Mouse (Mus musculus) MEL (cell line): ENCODE results near the gene Arhgef15. TPM values are rescaled to one million over a fixed set of nuclear protein-coding genes. Genes with fewer than 3 reads are reported as not detected.

ENCODE experiments used
- DNase-seq: peaks from one replicate; pipeline ENCODE4 v3.0.0; 2011; ENCODE audit warnings: low read depth, low spot score
- H3K27ac ChIP-seq: 2 replicates; pipeline ENCODE4 v1.5.1; 2012; ENCODE audit warnings: low read depth, mild to moderate bottlenecking, control low read depth, low read length, moderate library complexity; ENCODE audit not compliant: control insufficient read depth
- H3K27me3 ChIP-seq, 2 experiments: fragments of 150-350 bp in 1 of 2; sonication (generic) in 1 of 2; 2 replicates each; pipeline ENCODE4 v1.6.1; 2012; ENCODE audit warnings: low read length in 2 of 2, mild to moderate bottlenecking in 2 of 2, improper control_type of control experiment in 1 of 2, moderate library complexity in 1 of 2; ENCODE audit not compliant: insufficient read depth in 2 of 2, control insufficient read depth in 1 of 2
- H3K36me3 ChIP-seq, 2 experiments: 2 replicates each; pipeline ENCODE4 v1.6.1; 2012 to 2014; ENCODE audit warnings: low read length in 2 of 2, improper control_type of control experiment in 1 of 2, inconsistent platforms in 1 of 2, mild to moderate bottlenecking in 1 of 2; ENCODE audit not compliant: insufficient read depth in 2 of 2, control insufficient read depth in 1 of 2
- H3K4me1 ChIP-seq, 2 experiments: fragments of 150-350 bp in 1 of 2; sonication (generic) in 1 of 2; 2 replicates each; pipeline ENCODE4 v1.6.1; 2012; ENCODE audit warnings: low read length in 2 of 2, improper control_type of control experiment in 1 of 2, mild to moderate bottlenecking in 1 of 2; ENCODE audit not compliant: insufficient read depth in 2 of 2, control insufficient read depth in 1 of 2
- H3K4me3 ChIP-seq, 2 experiments: fragments of 150-350 bp in 1 of 2; sonication (generic) in 1 of 2; 2 replicates each; pipeline ENCODE4 v1.5.1; 2012; ENCODE audit warnings: low read depth in 2 of 2, low read length in 2 of 2, mild to moderate bottlenecking in 2 of 2, moderate library complexity in 2 of 2, control low read depth in 1 of 2, improper control_type of control experiment in 1 of 2; ENCODE audit not compliant: control insufficient read depth in 1 of 2, insufficient read depth in 1 of 2
- H3K79me2 ChIP-seq: 2 replicates; pipeline ENCODE4 v1.6.1; 2012; ENCODE audit warnings: mild to moderate bottlenecking, low read length, moderate library complexity; ENCODE audit not compliant: control insufficient read depth, poor library complexity, insufficient read depth
- H3K9ac ChIP-seq: 2 replicates; pipeline ENCODE4 v1.6.1; 2012; ENCODE audit warnings: low read depth, mild to moderate bottlenecking, control low read depth, low read length, moderate library complexity; ENCODE audit not compliant: control insufficient read depth, poor library complexity, severe bottlenecking
- H3K9me3 ChIP-seq: fragments of 150-350 bp; sonication (generic); replicated peaks from 2 replicates; pipeline ENCODE4 v1.6.1; 2012; ENCODE audit warnings: mild to moderate bottlenecking, low read length, improper control_type of control experiment, moderate library complexity; ENCODE audit not compliant: insufficient read depth
- ETS1 ChIP-seq: IDR thresholded peaks from 2 replicates; pipeline ENCODE4 v1.6.1; 2012; ENCODE audit warnings: low read depth, mild to moderate bottlenecking, inconsistent platforms, low read length, improper control_type of control experiment, moderate library complexity
- GATA1 ChIP-seq: IDR thresholded peaks from 2 replicates; pipeline ENCODE4 v1.6.1; 2011; ENCODE audit warnings: low read depth, low read length, improper control_type of control experiment
- JUND ChIP-seq: IDR thresholded peaks from 2 replicates; pipeline ENCODE4 v1.6.1; 2011; ENCODE audit warnings: low read depth, mild to moderate bottlenecking, improper control_type of control experiment, low read length
- KAT2A ChIP-seq: conservative IDR thresholded peaks from 2 replicates; pipeline ENCODE4 v1.6.1; 2012; ENCODE audit warnings: low read depth, low read length, improper control_type of control experiment, inconsistent platforms
- MAX ChIP-seq: IDR thresholded peaks from 2 replicates; pipeline ENCODE4 v1.6.1; 2011; ENCODE audit warnings: low read length, improper control_type of control experiment
- MAZ ChIP-seq: IDR thresholded peaks from 2 replicates; pipeline ENCODE4 v1.6.1; 2012; ENCODE audit warnings: low read depth, mild to moderate bottlenecking, inconsistent platforms, low read length, improper control_type of control experiment
- MEF2A ChIP-seq: IDR thresholded peaks from 2 replicates; pipeline ENCODE4 v1.6.1; 2014; ENCODE audit warnings: low read depth, mild to moderate bottlenecking, inconsistent platforms, low read length, improper control_type of control experiment; ENCODE audit not compliant: poor library complexity, insufficient replicate concordance, severe bottlenecking; ENCODE audit errors: extremely low read depth
- MYB ChIP-seq: IDR thresholded peaks from 2 replicates; pipeline ENCODE4 v1.6.1; 2011; ENCODE audit warnings: mild to moderate bottlenecking, low read depth, low read length, improper control_type of control experiment
- NELFE ChIP-seq: IDR thresholded peaks from 2 replicates; pipeline ENCODE4 v1.6.1; 2011; ENCODE audit warnings: low read depth, low read length, improper control_type of control experiment
- NRF1 ChIP-seq: IDR thresholded peaks from 2 replicates; pipeline ENCODE4 v1.6.1; 2014; ENCODE audit warnings: low read depth, mild to moderate bottlenecking, inconsistent platforms, low read length, improper control_type of control experiment, moderate library complexity; ENCODE audit not compliant: poor library complexity, insufficient read depth, severe bottlenecking
- POLR2AphosphoS2 ChIP-seq: IDR thresholded peaks from 2 replicates; pipeline ENCODE4 v1.6.1; 2011; ENCODE audit warnings: low read length, improper control_type of control experiment
- SMC3 ChIP-seq: IDR thresholded peaks from 2 replicates; pipeline ENCODE4 v1.6.1; 2011; ENCODE audit warnings: low read depth, low read length, improper control_type of control experiment
- TAL1 ChIP-seq: IDR thresholded peaks from 2 replicates; pipeline ENCODE4 v1.6.1; 2012; ENCODE audit warnings: mild to moderate bottlenecking, inconsistent platforms, low read length, moderate library complexity, mixed read lengths
- UBTF ChIP-seq: IDR thresholded peaks from 2 replicates; pipeline ENCODE4 v1.6.1; 2012; ENCODE audit warnings: low read depth, mild to moderate bottlenecking, inconsistent platforms, low read length, improper control_type of control experiment, moderate library complexity, borderline replicate concordance; ENCODE audit not compliant: insufficient read depth
- USF2 ChIP-seq, 2 experiments: IDR thresholded peaks; 2 replicates each; pipeline ENCODE4 v1.6.1; 2011 to 2012; ENCODE audit warnings: improper control_type of control experiment in 2 of 2, low read length in 2 of 2, borderline replicate concordance in 1 of 2, inconsistent platforms in 1 of 2, low read depth in 1 of 2, mild to moderate bottlenecking in 1 of 2; ENCODE audit not compliant: insufficient read depth in 1 of 2
- ZC3H11A ChIP-seq: IDR thresholded peaks from 2 replicates; pipeline ENCODE4 v1.6.1; 2012; ENCODE audit warnings: low read depth, mild to moderate bottlenecking, inconsistent platforms, low read length, improper control_type of control experiment
- ZKSCAN1 ChIP-seq: IDR thresholded peaks from 2 replicates; pipeline ENCODE4 v1.6.1; 2012; ENCODE audit warnings: low read depth, mild to moderate bottlenecking, inconsistent platforms, low read length, improper control_type of control experiment, moderate library complexity
- ZMIZ1 ChIP-seq: IDR thresholded peaks from 2 replicates; pipeline ENCODE4 v1.6.1; 2012; ENCODE audit warnings: low read depth, mild to moderate bottlenecking, inconsistent platforms, low read length, improper control_type of control experiment, moderate library complexity
- ZNF384 ChIP-seq: IDR thresholded peaks from 2 replicates; pipeline ENCODE4 v1.6.1; 2012; ENCODE audit warnings: low read depth, mild to moderate bottlenecking, inconsistent platforms, low read length, improper control_type of control experiment
- polyA plus RNA-seq, 2 experiments: library from polyadenylated mRNA; stranded (reverse) in 1 of 2; unstranded in 1 of 2; fragments of >175 nt in 1 of 2; fragments of >200 nt in 1 of 2; gene quantifications; 2 replicates each; pipeline versions ENCODE4 v1.2.1 to v1.2.4; 2012; ENCODE audit warnings: low replicate concordance in 2 of 2, low read depth in 1 of 2; ENCODE audit not compliant: insufficient read length in 2 of 2, insufficient read depth in 1 of 2, missing spikeins in 1 of 2
- total RNA-seq: library from RNA; depleted of rRNA; stranded (reverse); fragments of 300-350 nt; gene quantifications from 2 replicates; pipeline ENCODE4 v1.2.3, GENCODE M21; 2012

Arhgef15 gene
- total and polyA plus RNA-seq, 3 experiments: 0.23 to 0.74 TPM; not detected in 1

DNA sequence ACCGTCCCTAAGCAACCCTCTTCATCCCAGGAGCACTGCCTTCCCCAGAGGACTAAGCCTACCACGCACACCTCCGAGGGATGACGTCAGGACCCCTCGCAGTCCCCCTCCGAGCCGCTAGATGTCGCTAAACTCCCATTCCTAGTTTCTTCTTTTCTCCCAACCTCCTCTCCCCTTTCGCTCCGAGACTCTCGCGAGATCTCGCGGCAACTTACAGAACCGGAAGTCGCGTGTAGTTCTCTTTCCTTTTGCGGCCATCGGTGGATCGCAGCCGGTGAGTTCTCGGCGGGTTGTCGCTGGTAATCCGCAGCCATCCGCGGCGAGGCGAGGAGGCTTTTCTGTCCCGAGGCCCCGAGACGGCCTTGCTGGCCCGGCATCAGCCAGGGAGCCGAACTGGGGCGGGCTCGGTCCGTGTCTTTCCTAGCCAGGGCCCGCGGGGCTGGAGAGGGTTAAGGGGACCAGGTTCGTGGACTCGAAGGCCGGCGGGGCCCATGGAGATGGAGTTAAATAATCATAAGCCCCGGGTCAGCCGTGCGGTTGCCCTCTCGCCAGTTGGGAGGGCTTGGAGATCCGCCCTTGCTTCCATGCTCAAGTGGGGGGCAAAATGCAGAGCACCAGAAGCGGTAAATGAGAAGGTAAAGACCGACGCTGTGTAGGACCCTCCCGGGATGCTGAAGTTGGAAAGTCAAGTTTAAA is 55.8 kb downstream of the Arhgef15 start, which contains the start of gene Rpl26 (continued):
- no peak for TF ChIP-seq MEF2A
- no peak for TF ChIP-seq MYB
- TF ChIP-seq UBTF: no peak
- TF ChIP-seq NRF1: no peak
- peak; percentile 74; the same call in 1 of the 2 replicates for TF ChIP-seq JUND
- peak; percentile 98 for TF ChIP-seq NELFE
- no peak for TF ChIP-seq ZKSCAN1
- peak; percentile 83 for TF ChIP-seq ETS1
- TF ChIP-seq SMC3: no peak; the same call in 1 of the 2 replicates
- peak; percentile 96 for TF ChIP-seq POLR2AphosphoS2
- TF ChIP-seq MAZ: peak; percentile 51; the same call in 1 of the 2 replicates
- no peak for TF ChIP-seq TAL1
- no peak for TF ChIP-seq ZC3H11A
- peak; percentile 83 for TF ChIP-seq MAX

DNA sequence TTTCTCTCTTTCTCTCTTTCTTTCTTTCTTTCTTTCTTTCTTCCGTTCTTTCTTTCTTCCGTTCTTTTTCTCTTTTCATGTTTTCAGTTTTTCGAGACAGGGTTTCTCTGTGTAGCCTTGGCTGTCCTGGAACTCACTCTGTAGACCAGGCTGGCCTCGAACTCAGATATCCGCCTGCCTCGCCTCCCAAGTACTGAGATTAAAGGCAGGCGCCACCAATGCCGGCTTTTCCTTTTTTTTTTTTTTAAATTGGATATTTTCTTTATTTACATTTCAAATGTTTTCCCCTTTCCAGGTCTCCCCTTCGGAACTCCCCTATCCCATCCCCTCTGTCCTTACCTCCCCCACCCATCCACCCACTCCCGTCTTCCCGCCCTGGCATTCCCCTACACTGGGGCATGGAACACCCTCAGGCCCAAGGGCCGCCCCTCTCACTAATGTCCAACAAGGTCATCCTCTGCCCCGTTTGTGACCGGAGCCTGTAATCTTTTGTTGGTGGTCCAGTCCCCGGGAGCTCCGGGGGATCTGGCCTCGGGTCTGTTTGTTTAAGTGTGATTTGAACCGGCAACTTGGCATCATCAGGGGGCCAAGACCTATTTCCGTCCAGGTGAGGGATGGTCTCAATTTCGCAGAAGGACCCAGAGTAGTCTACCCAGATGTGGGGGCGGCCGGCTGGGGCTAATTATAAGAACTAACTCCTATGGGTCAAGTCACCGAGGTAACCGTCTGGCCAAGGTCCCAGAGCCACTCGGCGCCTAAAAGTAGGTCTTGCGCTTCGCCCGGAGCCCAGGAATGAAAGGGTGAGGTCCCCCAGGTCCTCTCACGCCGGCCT is 56.5 kb downstream of the Arhgef15 start:
- H3K79me2 ChIP-seq: peaks cover 22% of the 10 kb centered on the region
- H3K27ac ChIP-seq: peak overlapping the region; percentile 70
- peak overlapping the region; percentile 70 for H3K9ac ChIP-seq
- peak; percentile 59 for DNase-seq
- peaks cover 3 to 49% of the 10 kb centered on the region in 2 experiments; a peak in 2 of 4 replicates for H3K4me1 ChIP-seq
- no peaks in the 10 kb centered on the region for H3K9me3 ChIP-seq
- peaks cover 25 to 50% of the 10 kb centered on the region in 2 experiments for H3K36me3 ChIP-seq
- TF ChIP-seq GATA1: no peak
- no peak for TF ChIP-seq USF2 (IDR thresholded peaks at IDR 0.05; ENCODE audit: borderline replicate concordance in 1 of 2, insufficient read depth in 1 of 2, low read depth in 1 of 2, low read length in 2 of 2)
- TF ChIP-seq UBTF: 0 out of 2 replicates have a peak, but pooled peaks have one; percentile 24
- no peak for TF ChIP-seq POLR2AphosphoS2
- peak; percentile 84 for TF ChIP-seq ZNF384
- TF ChIP-seq ZC3H11A: no peak
- TF ChIP-seq ZMIZ1: peak; percentile 7; the same call in 1 of the 2 replicates
- TF ChIP-seq ZKSCAN1: no peak
- TF ChIP-seq KAT2A: no peak
- no peak for TF ChIP-seq MYB
- peak overlapping the region; percentile 55 to 64 for H3K4me3 ChIP-seq
- H3K27me3 ChIP-seq: no peaks in the 10 kb centered on the region
